Mouse (Mus musculus) embryonic facial prominence, embryonic 12.5 days (tissue): Measurements from ENCODE around the gene Arhgdia. TPM values are rescaled to one million over a fixed set of nuclear protein-coding genes. Genes with fewer than 3 reads are reported as not detected.
"Not testable (repeated sequence)": the region's sequence is repeated elsewhere in the genome, so short reads cannot be mapped to it uniquely, and the experiment has no call there.

Experiments
- ATAC-seq: fragments of 200-750 bp; cut with Nextera tagmentation; 2 replicates; pipeline ENCODE4 v1.8.0; 2017; ENCODE audit not compliant: insufficient number of reproducible peaks, insufficient read depth, low FRiP score, low TSS enrichment
- H3K27ac ChIP-seq: fragments of 300-500 bp; sonication (generic); 2 replicates; pipeline ENCODE4 v1.5.1; 2016; ENCODE audit warnings: mild to moderate bottlenecking
- H3K27me3 ChIP-seq: fragments of 300-500 bp; sonication (generic); 2 replicates; pipeline ENCODE4 v1.6.1; 2016; ENCODE audit warnings: mild to moderate bottlenecking, moderate library complexity
- H3K36me3 ChIP-seq: fragments of 300-500 bp; sonication (generic); 2 replicates; pipeline ENCODE4 v1.6.1; 2016; ENCODE audit warnings: mild to moderate bottlenecking
- H3K4me1 ChIP-seq: fragments of 300-500 bp; sonication (generic); 2 replicates; pipeline ENCODE4 v1.6.1; 2016
- H3K4me2 ChIP-seq: fragments of 300-500 bp; sonication (generic); replicated peaks from 2 replicates; pipeline ENCODE4 v1.6.1; 2016; ENCODE audit warnings: mild to moderate bottlenecking, moderate library complexity
- H3K4me3 ChIP-seq: fragments of 300-500 bp; sonication (generic); 2 replicates; pipeline ENCODE4 v1.5.1; 2016; ENCODE audit warnings: mild to moderate bottlenecking
- H3K9ac ChIP-seq: fragments of 300-500 bp; sonication (generic); 2 replicates; pipeline ENCODE4 v1.6.1; 2016; ENCODE audit warnings: mild to moderate bottlenecking, moderate library complexity
- H3K9me3 ChIP-seq: fragments of 300-500 bp; sonication (generic); 2 replicates; pipeline ENCODE4 v1.6.1; 2016; ENCODE audit warnings: mild to moderate bottlenecking, moderate library complexity
- WGBS: fragments of 180-500 bp; shearing (Covaris S2); methylation state at CpG from one replicate; pipeline ENCODE4 v1.1.7; 2016; 5-methylcytosine and 5-hydroxymethylcytosine counted together
- polyA plus RNA-seq: library from polyadenylated mRNA; unstranded; fragments of >200 nt; fragmentation: Nextera tagmentation; extraction: Ambion mirVana; gene quantifications from 2 replicates; pipeline ENCODE4 v1.2.1, GENCODE M21; 2016

Arhgdia gene
- polyA plus RNA-seq, 1 experiment from 2014 or later, result 561 TPM

DNA sequence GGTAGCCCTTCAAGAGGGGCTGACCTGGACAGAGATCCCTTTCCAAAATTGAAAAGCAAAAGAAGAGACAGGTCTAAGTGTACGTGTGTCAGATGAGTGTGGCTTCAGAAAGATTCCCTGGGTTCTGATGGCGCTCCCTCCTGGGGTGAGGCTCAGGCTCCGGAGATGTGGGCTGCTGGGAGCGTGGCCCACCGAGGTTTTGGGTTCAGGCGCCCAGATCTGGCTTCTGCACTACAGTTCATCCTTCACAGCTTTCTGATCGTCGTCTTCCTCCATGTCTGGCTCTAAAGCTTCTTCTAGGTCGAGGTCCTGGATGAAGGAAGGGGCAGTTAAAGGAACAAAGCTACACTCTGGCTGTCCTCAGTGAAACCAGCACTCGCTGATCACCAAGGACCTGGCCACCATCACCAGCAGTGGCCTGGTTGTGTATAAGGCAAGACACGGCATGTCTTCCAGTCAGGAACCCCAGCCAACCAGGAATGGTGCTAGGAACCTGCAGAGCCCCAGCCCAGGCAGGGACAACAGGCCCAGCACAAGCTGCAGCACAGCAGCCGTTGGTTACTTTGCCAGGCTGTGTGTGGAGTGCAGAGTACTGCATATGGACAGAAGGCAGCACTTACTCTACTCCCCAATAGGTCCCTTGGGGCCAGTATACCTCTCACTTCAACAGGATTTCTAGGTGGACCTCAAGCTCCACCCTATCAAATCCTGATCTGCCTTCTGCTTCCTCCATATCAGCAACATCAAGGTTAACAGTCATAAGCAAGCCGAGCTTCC is 20.3 kb downstream of the Arhgdia start:
- Histone ChIP-seq H3K9me3 (peaks cover 8% of the 10 kb centered on the region; the same call in 1 of the 2 replicates), H3K27me3 (no peaks in the 10 kb centered on the region), H3K4me2 (no peak overlapping the region), H3K27ac (no peak overlapping the region), H3K4me1 (no peaks in the 10 kb centered on the region), H3K9ac (no peak overlapping the region), H3K36me3 (peaks cover 74% of the 10 kb centered on the region), H3K4me3 (no peak overlapping the region)
- no peak for ATAC-seq
- 93% methylated on average over 13 of the region's 13 CpGs for WGBS

DNA sequence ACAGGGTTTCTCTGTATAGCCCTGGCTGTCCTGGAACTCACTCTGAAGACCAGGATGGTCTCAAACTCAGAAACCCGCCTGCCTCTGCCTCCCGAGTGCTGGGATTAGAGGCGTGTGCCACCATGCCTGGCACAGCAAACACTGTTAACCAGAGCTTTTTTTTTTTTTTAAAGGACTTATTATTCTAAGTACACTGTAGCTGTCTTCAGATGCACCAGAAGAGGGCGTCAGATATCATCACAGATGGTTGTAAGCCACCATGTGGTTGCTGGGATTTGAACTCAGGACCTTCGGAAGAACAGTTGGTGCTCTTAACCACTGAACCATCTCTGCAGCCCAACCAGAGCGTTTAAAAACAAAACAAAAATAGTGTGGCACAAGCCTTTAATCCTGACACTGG is 22.6 kb downstream of the Arhgdia start:
- not testable (repeated sequence) for H3K27ac ChIP-seq, H3K4me1 ChIP-seq, ATAC-seq, H3K9ac ChIP-seq, H3K27me3 ChIP-seq, H3K4me2 ChIP-seq, H3K9me3 ChIP-seq, H3K4me3 ChIP-seq
- WGBS, result 87% methylated on average over 6 of the region's 6 CpGs
- H3K36me3 ChIP-seq, result peaks cover 51% of the 10 kb centered on the region

DNA sequence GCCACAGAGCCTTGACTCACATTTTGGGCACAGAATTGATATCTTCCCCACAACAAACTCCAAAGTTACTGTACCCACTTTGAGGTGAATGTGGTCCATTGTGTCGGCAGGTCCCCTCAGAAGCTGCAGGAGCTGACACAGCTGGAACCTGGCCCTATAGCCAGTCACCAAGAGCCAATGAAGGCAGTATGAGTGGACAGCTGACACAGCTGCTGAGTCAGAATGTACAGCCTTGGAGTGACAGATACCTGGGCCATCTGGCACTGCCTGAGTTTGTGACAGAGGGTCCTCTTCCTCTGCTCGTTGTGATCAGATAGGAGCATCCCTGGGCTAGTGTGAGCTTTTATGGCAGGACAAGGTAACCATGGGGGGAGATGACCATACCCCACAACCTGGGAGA is 26.2 kb downstream of the Arhgdia start:
- no peak overlapping the region for H3K4me2 ChIP-seq
- H3K4me1 ChIP-seq, result peaks cover 3% of the 10 kb centered on the region
- ATAC-seq, result no peak

DNA sequence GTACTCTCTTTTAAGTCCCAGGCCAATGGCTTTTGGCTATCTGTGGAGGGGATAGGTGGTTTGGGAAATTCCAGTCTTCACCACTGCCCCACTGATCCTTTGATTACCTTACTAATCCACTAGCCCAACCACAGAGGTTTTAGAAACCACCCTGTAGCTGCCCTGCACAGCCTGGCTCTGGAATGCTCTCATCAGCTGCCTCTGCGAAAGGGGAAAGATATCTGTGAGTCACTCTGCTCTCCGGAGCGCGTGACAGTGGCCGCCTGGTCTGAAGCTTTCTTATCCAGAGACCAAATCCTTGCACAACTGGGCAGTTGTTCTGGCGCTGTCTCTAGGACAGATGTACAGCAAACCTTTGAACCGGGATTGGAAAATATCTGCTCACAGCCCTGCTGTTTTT is 26.6 kb downstream of the Arhgdia start:
- Histone ChIP-seq H3K4me1 (peaks cover 7% of the 10 kb centered on the region), H3K4me2 (no peak overlapping the region), H3K36me3 (peaks cover 11% of the 10 kb centered on the region), H3K27me3 (no peaks in the 10 kb centered on the region), H3K27ac (no peak overlapping the region), H3K9ac (no peak overlapping the region), H3K4me3 (no peak overlapping the region), H3K9me3 (peaks cover 8% of the 10 kb centered on the region; the same call in 1 of the 2 replicates)
- ATAC-seq, result no peak
- WGBS, result 80% methylated on average over 7 of the region's 7 CpGs

More for the DNA sequence above, 26.2 kb downstream of the Arhgdia start:
- Histone ChIP-seq H3K36me3 (peaks cover 16% of the 10 kb centered on the region), H3K4me3 (no peak overlapping the region), H3K9ac (no peak overlapping the region), H3K9me3 (peaks cover 8% of the 10 kb centered on the region; the same call in 1 of the 2 replicates), H3K27ac (no peak overlapping the region), H3K27me3 (no peaks in the 10 kb centered on the region)
- WGBS, result 74% methylated on average over 2 of the region's 2 CpGs

DNA sequence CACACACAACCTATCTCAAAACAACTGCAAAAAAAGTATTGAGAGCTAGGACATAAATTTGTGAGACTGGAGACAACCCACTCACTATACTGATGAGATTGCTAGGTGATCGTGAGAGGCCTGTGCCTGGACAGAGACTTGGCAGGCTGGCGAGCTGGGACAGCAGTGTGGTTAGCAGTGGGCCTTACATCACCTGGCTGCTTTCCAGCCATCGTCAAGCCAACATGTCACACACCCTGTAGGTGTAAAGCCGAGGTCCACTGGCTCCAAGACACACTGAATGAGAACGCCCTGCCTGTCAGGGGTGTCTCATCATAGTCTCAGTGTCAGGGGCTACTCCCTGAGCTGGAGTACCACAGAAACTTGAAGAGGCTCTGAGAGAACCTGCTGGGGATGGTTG is 28.7 kb downstream of the Arhgdia start:
- peaks cover 8% of the 10 kb centered on the region; the same call in 1 of the 2 replicates for H3K9me3 ChIP-seq
- ATAC-seq, result no peak
- no peaks in the 10 kb centered on the region for H3K36me3 ChIP-seq
- H3K4me2 ChIP-seq, result no peak overlapping the region
- H3K9ac ChIP-seq, result no peak overlapping the region
- no peak overlapping the region for H3K4me3 ChIP-seq
- no peaks in the 10 kb centered on the region for H3K27me3 ChIP-seq
- H3K4me1 ChIP-seq, result peaks cover 18% of the 10 kb centered on the region
- H3K27ac ChIP-seq, result no peak overlapping the region
- WGBS, result 88% methylated on average over 5 of the region's 5 CpGs

DNA sequence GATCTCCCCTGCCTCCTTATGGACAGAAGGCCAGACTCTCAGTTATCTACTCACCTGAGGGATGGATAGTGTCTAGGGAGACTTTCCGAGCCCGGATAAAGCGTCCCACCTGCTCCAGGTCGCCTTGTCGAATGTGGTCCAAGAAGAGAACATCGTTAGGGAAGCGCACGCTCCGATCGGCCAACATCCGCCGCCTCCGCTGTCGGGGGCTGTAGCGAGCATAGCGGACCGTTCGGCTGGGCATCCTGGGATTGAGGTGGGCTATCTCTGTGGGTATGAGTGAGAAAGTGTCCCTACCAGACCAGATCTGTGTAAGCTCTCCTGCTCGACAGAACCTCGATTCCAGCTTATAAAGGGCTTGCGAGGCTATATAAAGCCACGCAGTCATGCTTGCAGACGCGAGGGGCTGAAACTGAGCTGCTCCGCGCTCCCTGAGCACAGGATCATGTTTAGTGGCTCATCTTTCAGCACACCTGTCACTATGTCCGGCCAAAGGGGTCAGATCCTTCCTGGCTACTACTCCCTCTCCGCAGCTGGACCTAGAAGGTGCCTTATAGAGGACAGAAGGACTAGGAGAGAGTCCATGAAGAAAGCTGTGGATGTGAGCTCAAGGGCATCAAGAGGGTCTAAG is 30.5 kb downstream of the Arhgdia start, which contains the start of gene Ppp1r27:
Ppp1r27 (minus strand) TSS at position 323 of the 631 bp plus-strand sequence.
- Histone ChIP-seq H3K4me3 (peak within 1 kb of the TSS; percentile 99), H3K36me3 (no peaks in the 10 kb centered on the region), H3K27me3 (no peaks in the 10 kb centered on the region), H3K9ac (peak within 1 kb of the TSS; percentile 98), H3K9me3 (no peaks in the 10 kb centered on the region), H3K4me2 (peak within 1 kb of the TSS; percentile 92), H3K27ac (peak within 1 kb of the TSS; percentile 90), H3K4me1 (peaks cover 23% of the 10 kb centered on the region)
- WGBS, result 94% methylated on average over 28 of the region's 28 CpGs
- ATAC-seq, result no peak

DNA sequence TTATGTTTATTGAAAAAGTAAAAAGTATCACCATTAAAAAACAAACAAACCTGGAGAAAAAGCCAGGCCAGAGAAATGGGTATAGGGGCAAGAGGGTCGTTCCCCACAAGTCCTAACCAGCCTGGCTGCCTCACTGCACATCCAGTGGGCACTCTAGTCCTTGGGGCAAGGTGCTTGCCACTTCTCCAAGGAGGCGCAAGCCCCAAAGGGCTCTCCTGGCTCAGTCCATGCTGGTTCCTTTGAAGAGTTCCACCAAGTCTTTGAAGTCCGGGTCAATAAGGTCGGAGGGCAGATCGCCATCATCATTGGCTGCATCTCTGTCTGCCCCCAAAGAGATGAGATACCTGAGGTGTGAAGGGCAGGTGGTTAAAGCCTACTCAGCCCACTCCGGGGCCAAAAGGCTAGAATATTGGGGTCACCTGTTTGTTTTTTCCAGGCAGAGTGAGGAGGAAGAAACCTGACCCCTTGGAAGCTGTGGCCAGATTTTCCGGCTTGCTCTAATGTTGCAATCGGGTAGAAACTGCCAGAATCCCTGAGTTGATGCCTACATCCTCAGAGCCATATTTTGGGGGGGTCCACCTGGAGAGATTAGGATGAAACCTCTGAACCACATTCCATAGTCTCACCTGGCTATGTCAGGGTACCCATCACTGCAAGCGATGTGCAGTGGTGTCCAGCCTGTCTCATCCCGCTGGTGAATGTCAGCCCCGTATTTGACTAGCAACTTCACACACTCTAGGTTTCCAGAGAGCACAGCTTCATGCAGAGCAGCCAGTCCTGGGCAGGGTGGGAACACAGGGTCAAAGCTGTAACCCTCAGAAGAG is 31.2 kb downstream of the Arhgdia start:
- H3K4me2 ChIP-seq, result peak overlapping the region; percentile 92
- H3K4me3 ChIP-seq, result peak overlapping the region; percentile 99
- H3K9ac ChIP-seq, result peak overlapping the region; percentile 98
- no peaks in the 10 kb centered on the region for H3K27me3 ChIP-seq
- no peaks in the 10 kb centered on the region for H3K36me3 ChIP-seq
- 66% methylated on average over 11 of the region's 11 CpGs for WGBS
- H3K9me3 ChIP-seq, result no peaks in the 10 kb centered on the region
- H3K27ac ChIP-seq, result peak overlapping the region; percentile 90
- H3K4me1 ChIP-seq, result peaks cover 23% of the 10 kb centered on the region
- ATAC-seq, result no peak

DNA sequence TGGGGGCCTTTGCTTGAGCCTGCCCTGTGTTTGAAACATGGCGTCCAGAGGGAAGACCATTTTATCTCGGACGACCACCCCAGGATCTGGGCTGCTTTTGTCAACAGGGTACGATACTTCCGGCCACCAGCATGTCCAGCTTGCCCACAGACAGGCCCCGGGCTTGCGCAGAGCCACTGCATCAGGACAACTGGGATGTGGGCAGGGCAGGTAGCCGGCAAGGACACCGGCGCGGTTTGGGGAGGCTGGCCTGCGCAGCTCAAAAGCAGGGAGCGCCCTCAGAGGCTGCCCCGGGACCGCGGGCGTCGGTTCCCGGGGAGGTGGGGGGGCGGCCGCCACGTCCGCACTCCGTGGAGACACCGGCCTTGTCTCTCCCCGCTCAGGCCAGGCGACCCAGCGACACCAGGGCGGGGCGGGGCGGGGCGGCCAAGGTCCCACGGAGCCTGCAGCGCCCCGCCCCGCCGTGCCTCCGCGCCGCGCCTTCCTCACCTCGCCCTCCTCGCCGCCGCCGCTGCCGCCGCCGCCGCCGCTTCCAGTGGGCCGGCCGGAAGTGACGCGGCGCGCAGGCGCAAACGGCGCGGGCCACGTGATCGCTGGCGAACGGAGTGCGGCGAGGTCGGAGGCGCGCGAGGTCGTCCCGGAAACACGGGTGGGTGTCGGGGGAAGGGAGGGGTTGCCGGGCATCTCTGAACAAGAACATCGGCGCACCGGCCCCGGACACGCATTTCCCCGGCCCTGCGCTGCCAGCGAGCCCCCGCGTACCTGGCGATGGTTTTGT is 32.1 kb downstream of the Arhgdia start, which contains the start of gene Mcrip1:
Mcrip1 (minus strand) TSS at position 560 of the 778 bp plus-strand sequence.
- H3K9me3 ChIP-seq, result no peaks in the 10 kb centered on the region
- H3K4me1 ChIP-seq, result peaks cover 23% of the 10 kb centered on the region
- H3K9ac ChIP-seq, result peak within 1 kb of the TSS; percentile 98
- under 1% methylated on average over 79 of the region's 87 CpGs for WGBS
- peaks cover 6% of the 10 kb centered on the region for H3K36me3 ChIP-seq
- peak; percentile 73; the same call in 1 of the 2 replicates for ATAC-seq
- peak within 1 kb of the TSS; percentile 90 for H3K27ac ChIP-seq
- peak within 1 kb of the TSS; percentile 99 for H3K4me3 ChIP-seq
- peak within 1 kb of the TSS; percentile 92 for H3K4me2 ChIP-seq
- no peaks in the 10 kb centered on the region for H3K27me3 ChIP-seq

DNA sequence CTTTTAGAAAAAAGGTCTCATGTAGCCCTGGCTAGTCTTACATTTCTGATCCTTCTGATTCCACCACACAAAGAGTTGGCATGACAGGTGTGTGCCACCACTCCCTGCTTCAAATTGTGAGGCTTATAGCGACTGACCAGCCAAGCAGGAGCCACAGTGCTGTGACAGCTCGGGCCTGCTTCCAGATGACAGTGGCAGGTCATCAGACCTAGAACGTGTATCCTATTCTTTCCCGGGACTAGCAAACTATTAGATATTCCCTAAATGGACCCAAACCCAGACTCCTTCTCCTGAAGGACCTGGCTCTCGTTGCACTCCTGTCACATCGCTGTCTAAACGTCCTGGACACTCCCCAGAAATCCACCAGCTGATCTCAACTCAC is 32.6 kb downstream of the Arhgdia start:
- Histone ChIP-seq H3K4me1 (peaks cover 23% of the 10 kb centered on the region), H3K27ac (peak overlapping the region; percentile 90), H3K27me3 (no peaks in the 10 kb centered on the region), H3K9ac (peak overlapping the region; percentile 98), H3K4me3 (peak overlapping the region; percentile 99), H3K36me3 (peaks cover 11% of the 10 kb centered on the region), H3K9me3 (no peaks in the 10 kb centered on the region), H3K4me2 (peak overlapping the region; percentile 92)
- no peak for ATAC-seq
- 26% methylated on average over 7 of the region's 7 CpGs for WGBS

DNA sequence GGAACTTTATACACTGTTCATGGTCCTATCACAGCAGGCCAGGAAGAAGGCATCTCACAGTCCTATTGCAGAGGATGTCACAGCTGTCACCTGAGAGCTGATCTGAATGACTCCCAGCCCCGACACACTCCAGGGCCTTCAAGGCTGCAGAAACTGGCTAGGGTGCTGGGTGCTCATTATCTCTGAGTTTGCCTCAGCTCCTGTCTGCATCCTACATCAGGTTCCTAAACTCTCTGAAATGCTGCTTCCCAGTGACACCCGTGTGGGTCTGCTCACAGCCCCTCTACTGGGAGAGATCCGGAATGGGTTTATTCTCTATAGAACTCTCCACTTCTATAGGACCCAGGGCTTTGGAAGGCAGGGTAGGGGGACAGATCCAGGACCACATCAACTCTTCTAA is 33.2 kb downstream of the Arhgdia start:
- Histone ChIP-seq H3K9ac (peak overlapping the region; percentile 98; the same call in 1 of the 2 replicates), H3K9me3 (no peaks in the 10 kb centered on the region), H3K27ac (no peak overlapping the region), H3K27me3 (no peaks in the 10 kb centered on the region), H3K36me3 (peaks cover 17% of the 10 kb centered on the region), H3K4me3 (peak overlapping the region; percentile 99), H3K4me2 (peak overlapping the region; percentile 92), H3K4me1 (peaks cover 23% of the 10 kb centered on the region)
- WGBS, result 80% methylated on average over 3 of the region's 3 CpGs
- ATAC-seq, result no peak

DNA sequence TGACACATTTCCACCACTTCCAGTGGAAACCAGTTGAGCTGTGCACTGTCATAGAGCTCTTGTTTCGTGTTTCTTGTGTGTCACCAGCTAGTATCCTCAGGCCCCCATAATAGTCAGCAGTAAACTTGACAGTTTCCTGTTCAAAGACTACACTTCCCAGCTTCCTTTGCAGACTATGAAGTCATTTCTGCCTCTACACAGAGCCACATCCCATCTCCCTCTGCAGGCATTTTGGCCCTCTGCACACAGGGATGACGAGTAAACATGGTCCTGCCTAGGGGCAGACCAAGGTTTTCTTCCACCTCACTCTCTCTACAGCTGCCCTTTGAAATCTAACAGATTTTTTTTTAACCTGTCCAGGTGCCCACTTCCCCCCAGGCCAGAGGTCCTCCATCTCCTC is 34.0 kb downstream of the Arhgdia start:
- no peak overlapping the region for H3K4me2 ChIP-seq
- H3K9ac ChIP-seq, result no peak overlapping the region
- H3K27me3 ChIP-seq, result no peaks in the 10 kb centered on the region
- H3K36me3 ChIP-seq, result peaks cover 24% of the 10 kb centered on the region
- no peak overlapping the region for H3K27ac ChIP-seq
- ATAC-seq, result no peak
- H3K4me1 ChIP-seq, result peaks cover 23% of the 10 kb centered on the region
- WGBS, result 60% methylated on average over 2 of the region's 2 CpGs
- no peak overlapping the region for H3K4me3 ChIP-seq
- H3K9me3 ChIP-seq, result no peaks in the 10 kb centered on the region
